Mouse (Mus musculus) naive thymus-derived CD4-positive, alpha-beta T cell, adult 2 months (primary cell): Measurements from ENCODE around the gene Id3.

ENCODE experiments used
- DNase-seq: peaks from one replicate; pipeline ENCODE4 v3.0.0-alpha.2; 2011; ENCODE audit warnings: low read depth

The Id3 gene

GRCm38 (mm10) chr4:136147436-136148135 is 4.3 kb downstream of the Id3 start:
- peak; percentile 90 for DNase-seq

- DNase-seq: peak; percentile 57
Measured at GRCm38 (mm10) chr4:136148342-136149044, 5.2 kb downstream of the Id3 start.

GRCm38 (mm10) chr4:136149045-136149379 is 5.7 kb downstream of the Id3 start:
- DNase-seq: peak; percentile 58

- peak; percentile 81 for DNase-seq
Measured at GRCm38 (mm10) chr4:136149734-136150133, 6.4 kb downstream of the Id3 start.

- no peak for DNase-seq
Measured at GRCm38 (mm10) chr4:136150596-136150995, 7.3 kb downstream of the Id3 start.

- no peak for DNase-seq
Measured at GRCm38 (mm10) chr4:136152821-136153220, 9.5 kb downstream of the Id3 start.

- DNase-seq: no peak
Measured at GRCm38 (mm10) chr4:136154462-136154861, 11.2 kb downstream of the Id3 start.

- no peak for DNase-seq
Measured at GRCm38 (mm10) chr4:136158498-136158897, 15.2 kb downstream of the Id3 start.

GRCm38 (mm10) chr4:136159802-136160397 is 16.6 kb downstream of the Id3 start:
- DNase-seq: peak; percentile 93

GRCm38 (mm10) chr4:136163448-136163847 is 20.2 kb downstream of the Id3 start:
- DNase-seq: peak; percentile 94

GRCm38 (mm10) chr4:136164981-136165380 is 21.7 kb downstream of the Id3 start:
- DNase-seq: no peak

GRCm38 (mm10) chr4:136167701-136168100 is 24.4 kb downstream of the Id3 start:
- no peak for DNase-seq

GRCm38 (mm10) chr4:136170401-136170800 is 27.1 kb downstream of the Id3 start:
- DNase-seq: peak; percentile 51

GRCm38 (mm10) chr4:136171455-136171854 is 28.2 kb downstream of the Id3 start:
- DNase-seq: no peak

- peak; percentile 86 for DNase-seq
Measured at GRCm38 (mm10) chr4:136172011-136172541, 28.8 kb downstream of the Id3 start, which contains the start of gene E2f2. E2f2 (plus strand) TSS chr4:136172394.

GRCm38 (mm10) chr4:136172542-136173209 is 29.4 kb downstream of the Id3 start:
- peak; percentile 52 for DNase-seq

- no peak for DNase-seq
Measured at GRCm38 (mm10) chr4:136173210-136173715, 30.0 kb downstream of the Id3 start.

GRCm38 (mm10) chr4:136174216-136175193 is 31.2 kb downstream of the Id3 start:
- peak; percentile 40 for DNase-seq

- DNase-seq: no peak
Measured at GRCm38 (mm10) chr4:136176022-136176552, 32.8 kb downstream of the Id3 start.

GRCm38 (mm10) chr4:136177244-136177611 is 33.9 kb downstream of the Id3 start:
- no peak for DNase-seq
